Mouse (Mus musculus): ENCODE data around the gene Reck. TPM values are rescaled to one million over a fixed set of nuclear protein-coding genes. Genes with fewer than 3 reads are reported as not detected.
A peak's percentile ranks its signal among the peaks of the same experiment; 100 is the strongest.

Reck gene
- polyA plus RNA-seq, 1 experiment from 2014 or later, result 12.8 TPM

- no peak overlapping the region for H3K9ac ChIP-seq
- 88% methylated on average over 8 of the region's 8 CpGs for WGBS
- no peaks in the 10 kb centered on the region for H3K4me1 ChIP-seq (replicated peaks)
- peaks cover 67% of the 10 kb centered on the region for H3K36me3 ChIP-seq
- H3K9me3 ChIP-seq (replicated peaks), result no peaks in the 10 kb centered on the region
- ATAC-seq (ENCODE audit: insufficient number of reproducible peaks, low FRiP score), result no peak
- H3K27me3 ChIP-seq (replicated peaks), result no peaks in the 10 kb centered on the region
- H3K4me3 ChIP-seq, result no peak overlapping the region
- H3K27ac ChIP-seq (ENCODE audit: poor library complexity, severe bottlenecking), result no peak overlapping the region
- no peak overlapping the region for H3K4me2 ChIP-seq
These were observed 67.1 kb downstream of the Reck start for GRCm38 (mm10) chr4:43942421-43942820.

- H3K27ac ChIP-seq (ENCODE audit: poor library complexity, severe bottlenecking), result no peak overlapping the region
- H3K4me1 ChIP-seq (replicated peaks), result no peaks in the 10 kb centered on the region
- H3K4me2 ChIP-seq, result no peak overlapping the region
- no peak for ATAC-seq (ENCODE audit: insufficient number of reproducible peaks, low FRiP score)
- no peaks in the 10 kb centered on the region for H3K27me3 ChIP-seq (replicated peaks)
- no peak overlapping the region for H3K9ac ChIP-seq
- H3K9me3 ChIP-seq (replicated peaks), result no peaks in the 10 kb centered on the region
- WGBS, result 89% methylated on average over 2 of the region's 2 CpGs
- peaks cover 31% of the 10 kb centered on the region for H3K36me3 ChIP-seq
- no peak overlapping the region for H3K4me3 ChIP-seq
These were observed 72.2 kb downstream of the Reck start for GRCm38 (mm10) chr4:43947571-43947970.

GRCm38 (mm10) chr4:43957292-43957845 is 82.0 kb downstream of the Reck start, which contains the start of gene Glipr2:
Gene Glipr2, plus strand, starts transcription at chr4:43957401.
- Histone ChIP-seq H3K4me2 (peak within 1 kb of the TSS; percentile 95), H3K36me3 (no peaks in the 10 kb centered on the region), H3K27me3 (replicated peaks) (no peaks in the 10 kb centered on the region), H3K27ac (ENCODE audit: poor library complexity, severe bottlenecking) (peak within 1 kb of the TSS; percentile 89), H3K4me1 (replicated peaks) (peaks cover 22% of the 10 kb centered on the region), H3K4me3 (peak within 1 kb of the TSS; percentile 79), H3K9me3 (replicated peaks) (no peaks in the 10 kb centered on the region), H3K9ac (peak within 1 kb of the TSS; percentile 84)
- ATAC-seq (ENCODE audit: insufficient number of reproducible peaks, low FRiP score), result peak; percentile 89
- 1% methylated on average over 45 of the region's 45 CpGs for WGBS

- H3K9ac ChIP-seq, result peak overlapping the region; percentile 84
- H3K36me3 ChIP-seq, result no peaks in the 10 kb centered on the region
- peaks cover 22% of the 10 kb centered on the region for H3K4me1 ChIP-seq (replicated peaks)
- peak; percentile 66 for ATAC-seq (ENCODE audit: insufficient number of reproducible peaks, low FRiP score)
- WGBS, result under 1% methylated on average over 26 of the region's 26 CpGs
- H3K9me3 ChIP-seq (replicated peaks), result no peaks in the 10 kb centered on the region
- H3K4me2 ChIP-seq, result peak overlapping the region; percentile 95
- no peaks in the 10 kb centered on the region for H3K27me3 ChIP-seq (replicated peaks)
- H3K4me3 ChIP-seq, result peak overlapping the region; percentile 79
- H3K27ac ChIP-seq (ENCODE audit: poor library complexity, severe bottlenecking), result peak overlapping the region; percentile 89
These were observed 82.6 kb downstream of the Reck start for GRCm38 (mm10) chr4:43957846-43958461.

- H3K4me2 ChIP-seq, result peak overlapping the region; percentile 47
- H3K9ac ChIP-seq, result peak overlapping the region; percentile 40; the same call in 1 of the 2 replicates
- H3K27me3 ChIP-seq (replicated peaks), result no peaks in the 10 kb centered on the region
- peak overlapping the region; percentile 11; the same call in 1 of the 2 replicates for H3K4me3 ChIP-seq
- 46% methylated on average over 9 of the region's 9 CpGs for WGBS
- H3K27ac ChIP-seq (ENCODE audit: poor library complexity, severe bottlenecking), result no peak overlapping the region
- no peak for ATAC-seq (ENCODE audit: insufficient number of reproducible peaks, low FRiP score)
- no peaks in the 10 kb centered on the region for H3K36me3 ChIP-seq
- H3K9me3 ChIP-seq (replicated peaks), result no peaks in the 10 kb centered on the region
- peaks cover 35% of the 10 kb centered on the region for H3K4me1 ChIP-seq (replicated peaks)
These were observed 84.3 kb downstream of the Reck start for GRCm38 (mm10) chr4:43959523-43960179.

GRCm38 (mm10) chr4:43960207-43960606 is 84.9 kb downstream of the Reck start:
- Histone ChIP-seq H3K27ac (ENCODE audit: poor library complexity, severe bottlenecking) (no peak overlapping the region), H3K4me2 (peak overlapping the region; percentile 47), H3K4me3 (no peak overlapping the region), H3K4me1 (replicated peaks) (peaks cover 40% of the 10 kb centered on the region), H3K36me3 (no peaks in the 10 kb centered on the region), H3K9me3 (replicated peaks) (no peaks in the 10 kb centered on the region), H3K27me3 (replicated peaks) (no peaks in the 10 kb centered on the region), H3K9ac (no peak overlapping the region)
- no peak for ATAC-seq (ENCODE audit: insufficient number of reproducible peaks, low FRiP score)
- WGBS, result 56% methylated on average over 6 of the region's 6 CpGs

- Histone ChIP-seq H3K4me1 (replicated peaks) (peaks cover 57% of the 10 kb centered on the region), H3K27me3 (replicated peaks) (no peaks in the 10 kb centered on the region), H3K9me3 (replicated peaks) (no peaks in the 10 kb centered on the region), H3K27ac (ENCODE audit: poor library complexity, severe bottlenecking) (peak overlapping the region; percentile 60), H3K9ac (peak overlapping the region; percentile 50; the same call in 1 of the 2 replicates), H3K4me3 (peak overlapping the region; percentile 4; the same call in 1 of the 2 replicates), H3K36me3 (no peaks in the 10 kb centered on the region), H3K4me2 (peak overlapping the region; percentile 53)
- peak; percentile 28; the same call in 1 of the 2 replicates for ATAC-seq (ENCODE audit: insufficient number of reproducible peaks, low FRiP score)
- WGBS, result 26% methylated on average over 2 of the region's 2 CpGs
These were observed 89.0 kb downstream of the Reck start for GRCm38 (mm10) chr4:43964326-43964833.

GRCm38 (mm10) chr4:43964951-43965684 is 89.8 kb downstream of the Reck start:
- WGBS, result 29% methylated on average over 4 of the region's 4 CpGs
- Histone ChIP-seq H3K4me1 (replicated peaks) (peaks cover 54% of the 10 kb centered on the region), H3K4me2 (peak overlapping the region; percentile 53), H3K36me3 (0 out of 2 replicates have a peak, but pooled peaks cover 4% of the 10 kb centered on the region), H3K9ac (peak overlapping the region; percentile 50; the same call in 1 of the 2 replicates), H3K27me3 (replicated peaks) (no peaks in the 10 kb centered on the region), H3K9me3 (replicated peaks) (no peaks in the 10 kb centered on the region), H3K27ac (ENCODE audit: poor library complexity, severe bottlenecking) (peak overlapping the region; percentile 60), H3K4me3 (no peak overlapping the region)
- ATAC-seq (ENCODE audit: insufficient number of reproducible peaks, low FRiP score), result no peak

GRCm38 (mm10) chr4:43965856-43966535 is 90.7 kb downstream of the Reck start:
- Histone ChIP-seq H3K27ac (ENCODE audit: poor library complexity, severe bottlenecking) (no peak overlapping the region), H3K9me3 (replicated peaks) (no peaks in the 10 kb centered on the region), H3K36me3 (peaks cover 12% of the 10 kb centered on the region), H3K4me2 (no peak overlapping the region), H3K27me3 (replicated peaks) (no peaks in the 10 kb centered on the region), H3K9ac (no peak overlapping the region), H3K4me3 (no peak overlapping the region), H3K4me1 (replicated peaks) (peaks cover 58% of the 10 kb centered on the region)
- 78% methylated on average over 7 of the region's 7 CpGs for WGBS
- no peak for ATAC-seq (ENCODE audit: insufficient number of reproducible peaks, low FRiP score)

GRCm38 (mm10) chr4:43968650-43969049 is 93.3 kb downstream of the Reck start:
- no peak for ATAC-seq (ENCODE audit: insufficient number of reproducible peaks, low FRiP score)
- WGBS, result 45% methylated on average over 13 of the region's 13 CpGs
- Histone ChIP-seq H3K9ac (0 out of 2 replicates have a peak overlapping the region, but pooled peaks have one; percentile 38), H3K9me3 (replicated peaks) (no peaks in the 10 kb centered on the region), H3K4me3 (no peak overlapping the region), H3K27me3 (replicated peaks) (no peaks in the 10 kb centered on the region), H3K4me1 (replicated peaks) (peaks cover 73% of the 10 kb centered on the region), H3K27ac (ENCODE audit: poor library complexity, severe bottlenecking) (0 out of 2 replicates have a peak overlapping the region, but pooled peaks have one; percentile 25), H3K36me3 (peaks cover 15% of the 10 kb centered on the region), H3K4me2 (no peak overlapping the region)

Data from heart, embryonic 12.5 days (tissue).